In the genomic region with DNA sequence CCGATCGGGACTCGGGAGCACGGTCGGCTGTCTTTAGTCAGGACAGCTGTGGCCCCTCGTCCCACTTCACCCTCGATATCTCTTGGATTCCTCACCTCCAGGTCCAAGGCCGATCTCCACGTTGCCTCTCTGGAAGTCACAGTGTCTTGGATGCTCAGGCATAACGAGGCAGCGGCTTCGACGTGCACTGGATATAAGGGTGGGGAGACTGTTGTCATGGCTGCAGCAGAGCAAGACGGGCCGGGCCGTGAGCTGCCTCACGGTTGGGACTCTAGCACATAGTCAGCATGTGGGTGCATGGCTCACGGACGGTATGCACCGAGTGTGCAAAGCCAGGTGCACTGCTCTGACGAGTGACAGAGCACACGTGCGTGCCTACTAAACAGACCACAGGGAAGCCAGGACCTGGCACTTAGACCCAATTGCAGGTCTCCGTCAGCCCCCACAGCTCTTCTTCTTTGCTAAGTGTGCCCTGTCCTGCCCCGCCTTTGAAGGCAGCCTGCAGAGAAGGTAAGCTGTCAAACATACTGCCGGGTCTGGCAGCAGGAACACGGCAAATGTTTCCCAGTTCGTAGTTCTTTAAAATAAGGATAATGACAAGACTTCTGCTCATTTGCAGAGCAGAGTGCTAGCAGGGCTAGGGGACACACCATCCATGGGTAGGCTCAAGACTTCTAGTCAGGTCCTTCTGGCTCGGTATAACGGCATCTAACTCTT, we compare ENCODE assay signal across 8 mouse cellular contexts. TPM values are rescaled to one million over a fixed set of nuclear protein-coding genes. Genes with fewer than 3 reads are reported as not detected.
DNase-seq lines count a peak whose midpoint lies in the region; ATAC-seq and TF ChIP-seq lines count a peak whose summit lies in the region.

No protein-coding gene starts in this region.

- H3K27me3 ChIP-seq in cerebellum, adult 2 months (ENCODE audit: control insufficient read depth, insufficient read depth, low read length) = no peaks in the 10 kb centered on the region; the same call in 1 of the 2 replicates
- peaks cover 45% of the 10 kb centered on the region for H3K27me3 ChIP-seq in forebrain, embryonic 12.5 days
- peaks cover 17% of the 10 kb centered on the region for H3K27me3 ChIP-seq in liver, embryonic 12.5 days (replicated peaks)

- no peak for TF ChIP-seq CTCF in cerebellum, adult 2 months (IDR thresholded peaks at IDR 0.05; ENCODE audit: borderline replicate concordance, insufficient read depth, low read depth, low read length)

- no peak for DNase-seq in cerebellum, adult 2 months
- DNase-seq in spleen, postnatal 14 days (ENCODE audit: low spot score in 2 of 2) = peak; percentile 28 to 44
- DNase-seq in gastrocnemius, postnatal 4 days (ENCODE audit: low spot score in 2 of 2) = no peak
- DNase-seq in left cerebral cortex, adult 9 months (ENCODE audit: low spot score in 2 of 2) = no peak

- 0 out of 2 replicates have a peak overlapping the region, but pooled peaks have one; percentile 13 for H3K9ac ChIP-seq in forebrain, embryonic 12.5 days
- H3K9ac ChIP-seq in liver, embryonic 12.5 days = peak overlapping the region; percentile 86

- peak overlapping the region; percentile 42 for H3K4me2 ChIP-seq in forebrain, embryonic 12.5 days
- peak overlapping the region; percentile 70 for H3K4me2 ChIP-seq in liver, embryonic 12.5 days

- H3K4me1 ChIP-seq in cerebellum, adult 2 months (ENCODE audit: control insufficient read depth, insufficient read depth, low read length) = 0 out of 2 replicates have a peak, but pooled peaks cover 3% of the 10 kb centered on the region
- H3K4me1 ChIP-seq in forebrain, embryonic 12.5 days = peaks cover 20% of the 10 kb centered on the region
- H3K4me1 ChIP-seq in liver, embryonic 12.5 days = peaks cover 54% of the 10 kb centered on the region

- peaks cover 2% of the 10 kb centered on the region for H3K36me3 ChIP-seq in forebrain, embryonic 12.5 days (replicated peaks)
- peaks cover 25% of the 10 kb centered on the region for H3K36me3 ChIP-seq in liver, embryonic 12.5 days

- WGBS in cerebellum, adult 2 months = 8% methylated on average over 25 of the region's 30 CpGs
- 2% methylated on average over 30 of the region's 30 CpGs for WGBS in forebrain, embryonic 12.5 days
- 1% methylated on average over 30 of the region's 30 CpGs for WGBS in liver, embryonic 12.5 days (ENCODE audit: insufficient replicate concordance)

- no peaks in the 10 kb centered on the region for H3K9me3 ChIP-seq in forebrain, embryonic 12.5 days
- H3K9me3 ChIP-seq in liver, embryonic 12.5 days (replicated peaks) = no peaks in the 10 kb centered on the region

- H3K27ac ChIP-seq in cerebellum, adult 2 months (ENCODE audit: insufficient read depth, low read length) = no peak overlapping the region
- no peak overlapping the region for H3K27ac ChIP-seq in forebrain, embryonic 12.5 days
- H3K27ac ChIP-seq in liver, embryonic 12.5 days = peak overlapping the region; percentile 95

- ATAC-seq in cerebellum, adult (ENCODE audit: insufficient number of reproducible peaks, low FRiP score, low TSS enrichment) = no peak
- peak; percentile 42 for ATAC-seq in CD4-positive, CD25-positive, alpha-beta regulatory T cell, adult 4 months
- peak; percentile 78 for ATAC-seq in forebrain, embryonic 12.5 days (ENCODE audit: low FRiP score)
- peak; percentile 58 for ATAC-seq in liver, embryonic 12.5 days

- H3K4me3 ChIP-seq in cerebellum, adult 2 months (replicated peaks; ENCODE audit: insufficient read depth, low read depth, low read length) = peak overlapping the region; percentile 46
- H3K4me3 ChIP-seq in forebrain, embryonic 12.5 days (replicated peaks) = peak overlapping the region; percentile 21
- H3K4me3 ChIP-seq in liver, embryonic 12.5 days = peak overlapping the region; percentile 61

- no peak for TF ChIP-seq POLR2A in cerebellum, adult 2 months (IDR thresholded peaks at IDR 0.05; ENCODE audit: borderline replicate concordance, insufficient read depth, low read length)

RNA-seq across cellular contexts. Expression of a gene that starts 0.9 kb away (rescaled TPM):
- polyA plus RNA-seq in cerebellum, adult 2 months (2012; rRNA removed) = 1.7 and 1.8 TPM in 2 replicates
- 1 to 10 TPM; 2.4 to 4.1 TPM for polyA plus RNA-seq in CD4-positive, CD25-positive, alpha-beta regulatory T cell, adult 4 months (2017; shearing (Covaris generic))
- 0.95 and 2.0 TPM in 2 replicates for polyA plus RNA-seq in forebrain, embryonic 12.5 days (2016; fragmentation: Nextera tagmentation; extraction: Ambion mirVana)
- 26.8 and 28.4 TPM in 2 replicates for polyA plus RNA-seq in liver, embryonic 12.5 days (2016; fragmentation: Nextera tagmentation; extraction: Ambion mirVana)
- total RNA-seq in gastrocnemius, postnatal 4 days (2021) = under 1 TPM; 0.10 to 0.26 TPM

RNA-seq across cellular contexts. Expression of a gene that starts 18.7 kb away (rescaled TPM):
- 73.5 and 75.9 TPM in 2 replicates for polyA plus RNA-seq in cerebellum, adult 2 months (2012; rRNA removed)
- polyA plus RNA-seq in CD4-positive, CD25-positive, alpha-beta regulatory T cell, adult 4 months (2017; shearing (Covaris generic)) = 10 to 100 TPM; 12.6 to 16.9 TPM
- 90.4 and 95.7 TPM in 2 replicates for polyA plus RNA-seq in forebrain, embryonic 12.5 days (2016; fragmentation: Nextera tagmentation; extraction: Ambion mirVana)
- polyA plus RNA-seq in liver, embryonic 12.5 days (2016; fragmentation: Nextera tagmentation; extraction: Ambion mirVana) = 125 and 130 TPM in 2 replicates
- 10 to 100 TPM; 30.4 to 31.0 TPM for total RNA-seq in gastrocnemius, postnatal 4 days (2021)

RNA-seq across cellular contexts. Expression of a gene that starts 19.9 kb away (rescaled TPM):
- 93.4 and 101 TPM in 2 replicates for polyA plus RNA-seq in cerebellum, adult 2 months (2012; rRNA removed)
- polyA plus RNA-seq in CD4-positive, CD25-positive, alpha-beta regulatory T cell, adult 4 months (2017; shearing (Covaris generic)) = 1 to 10 TPM; 8.3 to 9.0 TPM
- 27.6 and 28.5 TPM in 2 replicates for polyA plus RNA-seq in forebrain, embryonic 12.5 days (2016; fragmentation: Nextera tagmentation; extraction: Ambion mirVana)
- polyA plus RNA-seq in liver, embryonic 12.5 days (2016; fragmentation: Nextera tagmentation; extraction: Ambion mirVana) = 7.2 TPM in 2 replicates
- 10 to 100 TPM; 11.5 to 12.2 TPM for total RNA-seq in gastrocnemius, postnatal 4 days (2021)

RNA-seq across cellular contexts. Expression of a gene that starts 38.9 kb away (rescaled TPM):
- polyA plus RNA-seq in cerebellum, adult 2 months (2012; rRNA removed) = 1.3 and 1.4 TPM in 2 replicates
- polyA plus RNA-seq in CD4-positive, CD25-positive, alpha-beta regulatory T cell, adult 4 months (2017; shearing (Covaris generic)) = 1 to 10 TPM in 1 of 2 experiments, under 1 TPM in 1; 0.86 to 1.4 TPM
- 2.1 and 2.4 TPM in 2 replicates for polyA plus RNA-seq in forebrain, embryonic 12.5 days (2016; fragmentation: Nextera tagmentation; extraction: Ambion mirVana)
- 0.12 TPM in 2 replicates for polyA plus RNA-seq in liver, embryonic 12.5 days (2016; fragmentation: Nextera tagmentation; extraction: Ambion mirVana)
- 10 to 100 TPM; 30.8 to 32.7 TPM for total RNA-seq in gastrocnemius, postnatal 4 days (2021)

RNA-seq across cellular contexts. Expression of a gene that starts 51.4 kb away (rescaled TPM):
- polyA plus RNA-seq in cerebellum, adult 2 months (2012; rRNA removed) = 6.6 and 6.8 TPM in 2 replicates
- polyA plus RNA-seq in CD4-positive, CD25-positive, alpha-beta regulatory T cell, adult 4 months (2017; shearing (Covaris generic)) = 10 to 100 TPM in 1 of 2 experiments, 1 to 10 TPM in 1; 8.0 to 10.5 TPM
- 7.1 and 8.2 TPM in 2 replicates for polyA plus RNA-seq in forebrain, embryonic 12.5 days (2016; fragmentation: Nextera tagmentation; extraction: Ambion mirVana)
- 1.3 and 1.4 TPM in 2 replicates for polyA plus RNA-seq in liver, embryonic 12.5 days (2016; fragmentation: Nextera tagmentation; extraction: Ambion mirVana)
- total RNA-seq in gastrocnemius, postnatal 4 days (2021) = 1 to 10 TPM; 3.6 to 4.1 TPM

Comparison
In these comparisons a context has a peak if more than half of its experiments do, and no peak if none do; other contexts are left out.
1. DNase-seq: peak in spleen, postnatal 14 days (2 of 2); none in cerebellum, adult 2 months (0 of 2), gastrocnemius, postnatal 4 days (0 of 2) and left cerebral cortex, adult 9 months (0 of 2).
2. Peak in every context shown above with its lines, with median percentiles within 50 percentile points of each other: H3K4me3 ChIP-seq.